Mouse (Mus musculus): ENCODE measurements around the gene Slc1a6. TPM values are rescaled to one million over a fixed set of nuclear protein-coding genes. Genes with fewer than 3 reads are reported as not detected.

The Slc1a6 gene
- polyA plus RNA-seq (2014; fragmentation: Nextera tagmentation; extraction: Ambion mirVana): 1.1 and 1.3 TPM in 2 replicates

DNA sequence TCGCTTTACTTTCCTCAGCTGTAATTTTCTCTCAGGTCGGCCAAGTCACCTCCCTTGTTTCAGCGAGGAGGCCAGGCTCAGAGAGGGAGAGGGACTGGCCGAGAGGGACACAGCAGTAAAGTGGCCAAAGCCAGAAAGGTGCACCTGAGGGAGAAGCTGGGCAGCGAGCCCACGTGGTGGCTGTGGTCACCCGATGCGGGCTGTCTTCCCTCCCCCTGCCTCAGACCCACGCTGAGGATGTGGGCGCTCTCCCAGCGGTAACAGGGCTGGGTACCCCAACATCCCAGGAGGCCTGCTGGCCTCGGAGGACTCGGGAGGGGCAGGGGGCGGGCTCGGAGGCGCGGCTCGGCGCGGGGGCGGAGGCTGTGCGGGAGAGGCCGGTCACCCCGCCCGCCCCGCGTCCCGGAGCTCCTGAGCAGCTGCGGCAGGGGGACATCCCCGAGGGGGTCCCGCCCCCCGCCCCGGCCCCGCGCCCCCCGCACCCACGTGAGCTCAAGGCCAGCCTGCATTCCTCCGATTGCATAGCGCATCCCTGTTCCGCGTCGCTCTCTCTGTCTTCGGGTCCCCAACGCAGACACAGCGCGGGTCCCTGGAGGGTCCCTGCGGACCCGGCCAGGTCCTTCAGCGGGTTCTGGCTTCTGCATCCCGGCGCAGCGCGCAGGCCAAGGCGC is at the start of gene Slc1a6:
TSS of gene Slc1a6 (plus strand) at position 516 of the 671 bp plus-strand sequence.
- no peaks in the 10 kb centered on the region for H3K36me3 ChIP-seq (replicated peaks; ENCODE audit: control insufficient read depth, insufficient read depth, low read depth, low read length)
- ATAC-seq (replicated peaks; ENCODE audit: insufficient number of reproducible peaks, low FRiP score, low TSS enrichment, low read depth): peak; percentile 71

DNA sequence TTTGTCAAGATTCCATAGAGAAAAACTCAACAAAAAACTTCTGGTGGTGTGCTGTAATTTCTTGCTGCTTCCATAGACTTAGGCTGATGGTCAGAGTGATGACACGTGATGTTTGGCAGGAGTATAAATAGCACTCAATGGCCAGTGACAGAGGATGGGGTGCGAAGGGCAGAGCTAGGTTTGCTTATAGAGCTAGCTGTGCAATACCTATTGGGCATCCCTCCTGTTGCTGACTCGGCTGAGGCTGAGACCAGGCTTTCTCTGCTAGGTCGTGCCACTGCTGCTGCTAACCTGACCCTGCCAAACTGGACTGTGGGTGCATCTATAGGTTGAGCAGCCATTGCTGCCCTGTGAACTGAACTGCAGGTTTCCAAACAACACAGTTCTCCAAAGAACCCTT is 40.5 kb upstream of the Slc1a6 start:
- Histone ChIP-seq H3K36me3 (replicated peaks; ENCODE audit: control insufficient read depth, insufficient read depth, low read depth, low read length) (no peaks in the 10 kb centered on the region), H3K9ac (replicated peaks; ENCODE audit: low read length) (no peak overlapping the region), H3K4me2 (ENCODE audit: low read depth, low read length) (no peak overlapping the region), H3K4me3 (ENCODE audit: low read depth, low read length) (no peak overlapping the region), H3K27me3 (ENCODE audit: control insufficient read depth, insufficient read depth, low read length) (no peaks in the 10 kb centered on the region), H3K27ac (replicated peaks; ENCODE audit: low read depth, low read length) (no peak overlapping the region), H3K9me3 (replicated peaks; ENCODE audit: control insufficient read depth, low read length) (no peaks in the 10 kb centered on the region), H3K4me1 (ENCODE audit: control insufficient read depth, insufficient read depth, low read length) (no peaks in the 10 kb centered on the region)
- ATAC-seq (replicated peaks; ENCODE audit: insufficient number of reproducible peaks, low FRiP score, low TSS enrichment, low read depth) (no peak), DNase-seq (ENCODE audit: low spot score) (no peak)
- 81% methylated on average over 4 of the region's 4 CpGs for WGBS

More for the DNA sequence above, at the start of gene Slc1a6:
- H3K4me2 ChIP-seq (ENCODE audit: low read depth, low read length): peak within 1 kb of the TSS; percentile 99
- H3K27ac ChIP-seq (replicated peaks; ENCODE audit: low read depth, low read length): no peak within 1 kb of the TSS
- no peaks in the 10 kb centered on the region for H3K4me1 ChIP-seq (ENCODE audit: control insufficient read depth, insufficient read depth, low read length)
- DNase-seq (ENCODE audit: low spot score): peak; percentile 14
- WGBS: 1% methylated on average over 45 of the region's 54 CpGs
- H3K9me3 ChIP-seq (replicated peaks; ENCODE audit: control insufficient read depth, low read length): no peaks in the 10 kb centered on the region
- H3K4me3 ChIP-seq (ENCODE audit: low read depth, low read length): peak within 1 kb of the TSS; percentile 56
- peak within 1 kb of the TSS; percentile 70 for H3K9ac ChIP-seq (replicated peaks; ENCODE audit: low read length)
- H3K27me3 ChIP-seq (ENCODE audit: control insufficient read depth, insufficient read depth, low read length): no peaks in the 10 kb centered on the region

DNA sequence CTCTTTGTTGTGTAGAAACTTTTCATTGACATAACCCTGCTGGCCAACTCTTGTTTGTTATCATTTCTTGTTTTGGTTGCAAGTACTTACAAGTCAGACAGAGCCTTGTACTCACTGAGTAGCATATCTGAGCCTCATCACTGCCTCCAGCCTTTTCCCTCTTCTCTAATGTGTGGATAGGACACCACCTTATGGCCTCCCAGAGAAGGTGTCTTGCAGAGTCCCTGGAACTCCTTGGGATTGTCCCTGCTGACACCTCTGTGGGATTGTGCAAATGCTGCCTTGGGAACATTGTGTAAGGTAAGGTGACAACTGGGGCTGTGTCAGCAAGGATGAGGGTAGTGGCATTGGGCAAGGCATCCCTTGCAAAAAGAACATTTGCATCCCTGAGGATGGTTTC is 36.6 kb upstream of the Slc1a6 start:
- ATAC-seq (replicated peaks; ENCODE audit: insufficient number of reproducible peaks, low FRiP score, low TSS enrichment, low read depth) (no peak), DNase-seq (ENCODE audit: low spot score) (no peak)
- H3K27ac ChIP-seq (replicated peaks; ENCODE audit: low read depth, low read length): no peak overlapping the region
- H3K9me3 ChIP-seq (replicated peaks; ENCODE audit: control insufficient read depth, low read length): no peaks in the 10 kb centered on the region
- no peak overlapping the region for H3K4me3 ChIP-seq (ENCODE audit: low read depth, low read length)
- peaks cover 2% of the 10 kb centered on the region; the same call in 1 of the 2 replicates for H3K4me1 ChIP-seq (ENCODE audit: control insufficient read depth, insufficient read depth, low read length)
- H3K4me2 ChIP-seq (ENCODE audit: low read depth, low read length): no peak overlapping the region
- no peak overlapping the region for H3K9ac ChIP-seq (replicated peaks; ENCODE audit: low read length)
- H3K36me3 ChIP-seq (replicated peaks; ENCODE audit: control insufficient read depth, insufficient read depth, low read depth, low read length): no peaks in the 10 kb centered on the region
- no peaks in the 10 kb centered on the region for H3K27me3 ChIP-seq (ENCODE audit: control insufficient read depth, insufficient read depth, low read length)

DNA sequence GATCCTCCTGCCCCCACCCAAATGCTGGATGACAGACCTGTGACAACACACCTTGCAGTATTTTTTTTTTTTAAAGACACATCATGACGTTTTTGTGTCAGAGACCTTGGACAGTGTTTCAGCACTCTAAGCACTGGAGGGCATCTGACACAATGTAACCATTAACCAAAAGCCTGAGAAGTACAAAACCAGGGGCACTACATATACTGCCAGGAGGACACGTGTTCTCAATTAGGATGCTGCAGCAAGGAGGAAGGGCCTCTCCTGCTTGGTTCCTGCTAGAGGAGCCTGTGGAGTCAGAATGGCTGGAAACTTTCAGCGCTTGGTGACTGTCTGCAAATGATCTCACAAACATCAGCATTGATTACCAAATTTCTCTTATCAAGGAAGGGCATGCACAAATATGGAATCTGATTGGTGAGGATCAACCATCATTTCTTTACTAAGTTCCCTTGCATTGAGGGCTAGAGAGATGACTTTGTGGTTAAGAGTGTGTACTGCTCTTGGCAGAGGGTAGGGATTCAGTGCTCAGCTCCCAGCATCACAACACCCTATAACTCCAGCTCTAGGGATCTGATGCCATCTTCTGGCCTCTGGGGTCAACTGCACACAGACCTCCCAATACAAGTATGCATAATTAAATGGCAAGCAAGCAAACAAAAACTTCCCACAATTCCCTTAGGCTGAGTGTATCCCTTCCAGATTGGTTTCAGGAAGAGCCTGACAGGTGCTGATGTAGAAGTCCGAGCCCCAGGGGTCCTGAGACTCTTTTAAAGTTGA is 34.7 kb upstream of the Slc1a6 start:
- 29% methylated on average over 4 of the region's 4 CpGs for WGBS
- ATAC-seq (replicated peaks; ENCODE audit: insufficient number of reproducible peaks, low FRiP score, low TSS enrichment, low read depth): 0 out of 2 replicates have a peak, but pooled peaks have one; percentile 57
- peak; percentile 77 for DNase-seq (ENCODE audit: low spot score)

GRCm38 (mm10) chr10:78747035-78747721 is 33.1 kb upstream of the Slc1a6 start:
- H3K4me1 ChIP-seq (ENCODE audit: control insufficient read depth, insufficient read depth, low read length): peaks cover 2% of the 10 kb centered on the region; the same call in 1 of the 2 replicates
- H3K27me3 ChIP-seq (ENCODE audit: control insufficient read depth, insufficient read depth, low read length): no peaks in the 10 kb centered on the region
- 3% methylated on average over 27 of the region's 27 CpGs for WGBS
- DNase-seq (ENCODE audit: low spot score) (peak; percentile 46), ATAC-seq (replicated peaks; ENCODE audit: insufficient number of reproducible peaks, low FRiP score, low TSS enrichment, low read depth) (peak; percentile 73)
- H3K36me3 ChIP-seq (replicated peaks; ENCODE audit: control insufficient read depth, insufficient read depth, low read depth, low read length): no peaks in the 10 kb centered on the region
- peak overlapping the region; percentile 39 for H3K9ac ChIP-seq (replicated peaks; ENCODE audit: low read length)
- H3K4me3 ChIP-seq (ENCODE audit: low read depth, low read length): peak overlapping the region; percentile 31
- no peak overlapping the region for H3K27ac ChIP-seq (replicated peaks; ENCODE audit: low read depth, low read length)
- H3K4me2 ChIP-seq (ENCODE audit: low read depth, low read length): peak overlapping the region; percentile 57
- no peaks in the 10 kb centered on the region for H3K9me3 ChIP-seq (replicated peaks; ENCODE audit: control insufficient read depth, low read length)

More for the DNA sequence above, 34.7 kb upstream of the Slc1a6 start:
- peaks cover 2% of the 10 kb centered on the region; the same call in 1 of the 2 replicates for H3K4me1 ChIP-seq (ENCODE audit: control insufficient read depth, insufficient read depth, low read length)
- H3K27me3 ChIP-seq (ENCODE audit: control insufficient read depth, insufficient read depth, low read length): no peaks in the 10 kb centered on the region
- H3K4me2 ChIP-seq (ENCODE audit: low read depth, low read length): no peak overlapping the region
- H3K9me3 ChIP-seq (replicated peaks; ENCODE audit: control insufficient read depth, low read length): no peaks in the 10 kb centered on the region
- no peaks in the 10 kb centered on the region for H3K36me3 ChIP-seq (replicated peaks; ENCODE audit: control insufficient read depth, insufficient read depth, low read depth, low read length)
- no peak overlapping the region for H3K27ac ChIP-seq (replicated peaks; ENCODE audit: low read depth, low read length)
- H3K4me3 ChIP-seq (ENCODE audit: low read depth, low read length): no peak overlapping the region
- H3K9ac ChIP-seq (replicated peaks; ENCODE audit: low read length): no peak overlapping the region

GRCm38 (mm10) chr10:78748161-78748560 is 32.1 kb upstream of the Slc1a6 start:
- no peak overlapping the region for H3K9ac ChIP-seq (replicated peaks; ENCODE audit: low read length)
- H3K4me3 ChIP-seq (ENCODE audit: low read depth, low read length): no peak overlapping the region
- no peaks in the 10 kb centered on the region for H3K27me3 ChIP-seq (ENCODE audit: control insufficient read depth, insufficient read depth, low read length)
- WGBS: 76% methylated on average over 13 of the region's 13 CpGs
- no peak overlapping the region for H3K27ac ChIP-seq (replicated peaks; ENCODE audit: low read depth, low read length)
- ATAC-seq (replicated peaks; ENCODE audit: insufficient number of reproducible peaks, low FRiP score, low TSS enrichment, low read depth) (no peak), DNase-seq (ENCODE audit: low spot score) (no peak)
- H3K36me3 ChIP-seq (replicated peaks; ENCODE audit: control insufficient read depth, insufficient read depth, low read depth, low read length): no peaks in the 10 kb centered on the region
- H3K9me3 ChIP-seq (replicated peaks; ENCODE audit: control insufficient read depth, low read length): no peaks in the 10 kb centered on the region
- peaks cover 2% of the 10 kb centered on the region; the same call in 1 of the 2 replicates for H3K4me1 ChIP-seq (ENCODE audit: control insufficient read depth, insufficient read depth, low read length)
- H3K4me2 ChIP-seq (ENCODE audit: low read depth, low read length): no peak overlapping the region

DNA sequence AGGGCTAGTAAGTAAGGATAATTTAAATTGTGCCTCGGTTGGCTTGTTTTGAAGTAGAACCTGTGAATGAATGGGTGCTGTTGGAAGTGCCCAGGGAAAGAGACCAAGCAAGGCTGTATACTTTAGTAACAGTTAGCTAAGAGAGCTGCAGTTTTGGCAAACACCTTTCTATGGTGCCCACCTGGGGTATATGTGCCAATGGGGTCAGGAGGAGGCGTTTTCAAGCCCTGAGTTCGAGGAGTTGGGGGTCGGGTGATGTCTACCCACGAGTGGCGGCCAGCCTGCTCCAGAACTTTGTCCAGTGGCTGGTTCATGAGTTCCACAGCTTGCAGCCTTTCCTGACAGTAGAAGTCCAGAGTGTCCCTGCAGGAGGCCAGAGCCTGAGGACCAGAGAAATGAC is 31.4 kb upstream of the Slc1a6 start:
- 84% methylated on average over 6 of the region's 6 CpGs for WGBS
- Histone ChIP-seq H3K4me2 (ENCODE audit: low read depth, low read length) (no peak overlapping the region), H3K9me3 (replicated peaks; ENCODE audit: control insufficient read depth, low read length) (no peaks in the 10 kb centered on the region), H3K4me3 (ENCODE audit: low read depth, low read length) (no peak overlapping the region), H3K36me3 (replicated peaks; ENCODE audit: control insufficient read depth, insufficient read depth, low read depth, low read length) (no peaks in the 10 kb centered on the region), H3K27me3 (ENCODE audit: control insufficient read depth, insufficient read depth, low read length) (no peaks in the 10 kb centered on the region), H3K27ac (replicated peaks; ENCODE audit: low read depth, low read length) (no peak overlapping the region), H3K9ac (replicated peaks; ENCODE audit: low read length) (no peak overlapping the region), H3K4me1 (ENCODE audit: control insufficient read depth, insufficient read depth, low read length) (peaks cover 2% of the 10 kb centered on the region; the same call in 1 of the 2 replicates)
- DNase-seq (ENCODE audit: low spot score) (no peak), ATAC-seq (replicated peaks; ENCODE audit: insufficient number of reproducible peaks, low FRiP score, low TSS enrichment, low read depth) (no peak)
